Mouse (Mus musculus) mouse trophoblast stem cell (cell line): Measurements from ENCODE around the gene Nfu1.

ENCODE experiments used
- in situ Hi-C, 2 experiments: fragments of 300-500 bp; cut with MseI, MboI; formaldehyde crosslinking; loops; 2 replicates in 1 of 2; 3 replicates in 1 of 2; pipeline ENCODE4 v1.15.1; 2025

Gene Nfu1

DNA sequence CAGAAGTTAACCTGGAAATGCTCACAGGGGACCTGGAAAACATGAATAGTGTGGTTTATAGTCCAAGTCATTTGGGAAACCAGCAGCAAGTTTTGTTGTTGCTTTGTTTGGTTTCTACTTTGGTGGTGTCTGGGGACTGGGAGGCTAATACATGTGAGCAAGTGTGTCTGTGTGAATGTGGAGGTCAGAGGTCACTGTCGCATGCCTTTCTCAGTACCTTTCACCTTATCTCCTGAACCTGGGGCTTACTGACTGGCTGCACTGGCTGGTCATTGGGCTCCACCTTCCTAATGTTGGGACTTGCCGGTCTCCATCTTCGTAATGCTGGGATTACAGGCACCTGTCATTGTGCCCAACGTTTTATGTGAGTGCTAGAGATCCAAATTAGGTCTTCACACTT is 61.6 kb downstream of the Nfu1 start:
- in situ Hi-C loops = no loop called here

GRCm38 (mm10) chr6:87072759-87073158 is 63.7 kb downstream of the Nfu1 start:
- in situ Hi-C loops = no loop called here

DNA sequence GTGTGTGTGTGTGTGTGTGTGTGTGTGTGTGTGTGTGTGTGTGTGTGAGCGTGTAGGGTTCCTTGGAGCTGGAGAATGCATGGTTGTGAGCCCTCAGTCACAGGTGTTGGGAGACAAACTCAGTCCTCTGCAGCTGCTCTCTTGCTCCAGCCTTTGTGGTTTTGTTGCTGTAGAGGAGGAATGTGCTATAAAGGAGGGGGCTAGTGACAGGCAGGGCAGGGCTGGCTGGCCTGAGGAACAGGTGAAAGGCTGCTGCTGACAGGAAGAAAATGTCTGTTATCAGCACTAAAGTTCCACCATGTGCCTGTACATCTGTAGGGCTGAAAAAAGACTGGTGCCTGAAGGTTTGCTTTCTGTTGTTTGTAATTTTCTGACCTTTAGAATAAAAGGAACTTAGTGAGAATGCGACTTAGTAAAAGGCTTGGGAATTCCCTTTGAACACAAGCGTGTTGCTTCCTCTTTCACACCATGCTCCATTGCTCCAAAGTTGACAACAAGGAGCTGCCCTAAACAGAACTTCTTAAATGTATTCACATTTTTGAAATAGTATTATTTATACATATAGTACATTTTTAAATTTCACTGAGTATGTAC is 66.2 kb downstream of the Nfu1 start:
- in situ Hi-C loops = no loop called here
